Mouse (Mus musculus): ENCODE data around the gene Spata9.

- TF ChIP-seq POLR2A (IDR thresholded peaks at IDR 0.05; ENCODE audit: insufficient read length, low read depth): no peak
- TF ChIP-seq MAX (IDR thresholded peaks at IDR 0.05; ENCODE audit: low read depth): no peak
- TF ChIP-seq E2F4 (IDR thresholded peaks at IDR 0.05; ENCODE audit: insufficient read depth): no peak
- TF ChIP-seq CEBPB (IDR thresholded peaks at IDR 0.05; ENCODE audit: insufficient read depth, poor library complexity, severe bottlenecking): no peak
- no peak for TF ChIP-seq TCF12 (IDR thresholded peaks at IDR 0.05; ENCODE audit: insufficient read depth, poor library complexity, severe bottlenecking)
- no peak for TF ChIP-seq MYOG (IDR thresholded peaks at IDR 0.05; ENCODE audit: control insufficient read depth in 1 of 3, insufficient read depth in 1 of 3, insufficient read length in 2 of 3, low read depth in 2 of 3)
- TF ChIP-seq TCF3 (IDR thresholded peaks at IDR 0.05; ENCODE audit: insufficient read length, low read depth): no peak
Measured at GRCm38 (mm10) chr13:75950295-75950694, 16.7 kb upstream of the Spata9 start.

All from myocyte (in vitro differentiated cells).